Mouse (Mus musculus): Measurements from ENCODE around the gene Gpatch1. TPM values are rescaled to one million over a fixed set of nuclear protein-coding genes. Genes with fewer than 3 reads are reported as not detected.

Gpatch1 gene
- polyA plus RNA-seq, 1 experiment from 2014 or later, result 19.6 TPM

DNA sequence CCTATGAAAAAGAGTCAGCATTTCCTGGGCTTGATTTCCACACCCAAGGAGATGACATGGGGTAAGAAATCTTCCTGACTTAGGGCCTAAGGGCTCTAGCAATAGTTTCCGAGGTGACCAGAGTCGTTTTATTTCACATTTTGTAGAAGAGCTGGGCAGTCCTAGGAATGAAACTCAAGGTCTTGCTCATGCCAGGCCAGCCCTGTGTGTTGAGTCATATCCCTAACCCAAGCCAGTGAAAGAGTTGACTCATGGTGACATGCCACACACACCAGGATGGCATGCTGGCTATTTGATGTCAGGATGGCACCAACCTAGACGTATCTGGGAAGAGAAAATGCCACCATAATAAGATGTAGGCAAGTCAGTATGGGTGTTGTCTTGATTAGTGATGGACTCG is 30.8 kb upstream of the Gpatch1 start:
- ATAC-seq (ENCODE audit: low FRiP score, low TSS enrichment), result no peak
- Histone ChIP-seq H3K9ac (replicated peaks; ENCODE audit: low read length) (no peak overlapping the region), H3K36me3 (ENCODE audit: insufficient read depth, low read length) (peaks cover 2% of the 10 kb centered on the region; the same call in 1 of the 2 replicates), H3K27ac (ENCODE audit: low read length) (no peak overlapping the region), H3K9me3 (ENCODE audit: low read length) (no peaks in the 10 kb centered on the region), H3K4me3 (ENCODE audit: low read length) (no peak overlapping the region), H3K4me1 (ENCODE audit: insufficient read depth, low read length) (peaks cover 7% of the 10 kb centered on the region; the same call in 1 of the 2 replicates), H3K27me3 (ENCODE audit: insufficient read depth, low read length) (no peaks in the 10 kb centered on the region), H3K4me2 (replicated peaks; ENCODE audit: low read depth, low read length) (no peak overlapping the region)
- 89% methylated on average over 4 of the region's 4 CpGs for WGBS

DNA sequence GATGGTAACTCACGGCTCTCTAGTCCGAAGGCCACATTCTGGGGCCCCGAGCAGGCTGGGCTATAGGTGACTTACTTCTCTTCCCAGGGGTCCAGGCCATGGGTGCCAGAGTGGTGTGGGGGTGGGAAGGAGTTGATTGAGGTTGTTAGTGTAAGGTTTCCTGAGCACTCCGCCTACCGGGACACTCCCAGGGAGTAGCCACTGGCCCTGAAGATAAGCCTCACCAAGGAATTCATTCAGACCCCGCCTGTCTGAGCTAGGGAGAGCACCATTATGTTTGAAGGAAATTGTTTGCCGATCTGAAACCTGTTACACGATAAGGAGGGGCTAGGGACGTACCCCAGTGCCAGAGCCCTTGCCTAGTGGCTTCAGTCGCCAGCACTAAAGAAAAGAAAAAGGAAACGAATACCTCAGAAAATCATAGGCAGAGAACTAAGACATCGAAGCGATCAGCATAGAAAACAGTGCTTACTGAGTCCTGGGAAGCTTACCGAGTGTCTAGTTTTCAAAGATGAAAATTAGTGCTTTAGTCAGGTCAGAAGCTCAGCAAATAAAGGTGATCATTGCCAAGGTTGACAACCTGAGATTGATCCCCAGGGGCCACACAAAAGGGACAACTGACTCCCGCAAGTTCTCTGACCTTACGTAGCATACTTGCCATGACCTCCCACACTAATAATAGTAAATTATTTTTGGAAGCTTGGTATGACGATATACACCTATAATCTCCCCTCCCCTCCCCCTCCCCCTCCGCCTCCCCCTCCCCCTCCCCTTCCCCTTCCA is 29.9 kb upstream of the Gpatch1 start:
- no peak overlapping the region for H3K9ac ChIP-seq (replicated peaks; ENCODE audit: low read length)
- H3K9me3 ChIP-seq (ENCODE audit: low read length), result no peaks in the 10 kb centered on the region
- no peaks in the 10 kb centered on the region for H3K36me3 ChIP-seq (ENCODE audit: insufficient read depth, low read length)
- no peak overlapping the region for H3K4me2 ChIP-seq (replicated peaks; ENCODE audit: low read depth, low read length)
- peaks cover 7% of the 10 kb centered on the region; the same call in 1 of the 2 replicates for H3K4me1 ChIP-seq (ENCODE audit: insufficient read depth, low read length)
- H3K27me3 ChIP-seq (ENCODE audit: insufficient read depth, low read length), result no peaks in the 10 kb centered on the region
- H3K4me3 ChIP-seq (ENCODE audit: low read length), result no peak overlapping the region
- H3K27ac ChIP-seq (ENCODE audit: low read length), result no peak overlapping the region
- 55% methylated on average over 18 of the region's 18 CpGs for WGBS
- peak; percentile 51; the same call in 1 of the 2 replicates for ATAC-seq (ENCODE audit: low FRiP score, low TSS enrichment)

DNA sequence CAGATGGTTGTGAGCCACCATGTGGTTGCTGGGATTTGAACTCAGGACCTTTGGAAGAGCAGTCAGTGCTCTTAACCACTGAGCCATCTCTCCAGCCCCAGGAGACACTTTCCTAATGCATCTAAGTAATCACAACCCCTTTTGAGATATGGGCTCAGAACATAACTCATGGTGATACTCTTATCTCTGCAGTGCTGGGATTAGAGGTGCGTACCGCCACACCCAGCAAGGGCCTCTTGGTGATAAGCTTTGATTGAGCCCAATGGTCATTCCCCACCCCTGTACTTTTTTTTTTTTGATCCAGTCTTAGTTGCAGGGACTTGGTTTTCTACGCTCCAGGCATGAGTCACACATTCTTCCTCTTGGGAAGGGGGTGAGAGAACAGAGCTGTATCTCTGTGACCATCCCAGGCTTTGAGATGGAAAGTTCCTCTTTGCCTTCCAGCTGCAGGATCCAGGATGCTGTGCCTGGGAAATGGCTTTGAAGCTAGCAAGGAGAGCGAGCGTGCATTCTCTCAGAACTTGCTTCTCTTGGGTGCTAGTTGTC is 26.6 kb upstream of the Gpatch1 start:
- no peaks in the 10 kb centered on the region for H3K9me3 ChIP-seq (ENCODE audit: low read length)
- H3K27ac ChIP-seq (ENCODE audit: low read length), result no peak overlapping the region
- 96% methylated on average over 5 of the region's 5 CpGs for WGBS
- H3K9ac ChIP-seq (replicated peaks; ENCODE audit: low read length), result no peak overlapping the region
- H3K4me1 ChIP-seq (ENCODE audit: insufficient read depth, low read length), result peaks cover 10% of the 10 kb centered on the region; the same call in 1 of the 2 replicates
- H3K27me3 ChIP-seq (ENCODE audit: insufficient read depth, low read length), result no peaks in the 10 kb centered on the region
- ATAC-seq (ENCODE audit: low FRiP score, low TSS enrichment), result no peak
- no peak overlapping the region for H3K4me3 ChIP-seq (ENCODE audit: low read length)
- no peaks in the 10 kb centered on the region for H3K36me3 ChIP-seq (ENCODE audit: insufficient read depth, low read length)
- no peak overlapping the region for H3K4me2 ChIP-seq (replicated peaks; ENCODE audit: low read depth, low read length)

DNA sequence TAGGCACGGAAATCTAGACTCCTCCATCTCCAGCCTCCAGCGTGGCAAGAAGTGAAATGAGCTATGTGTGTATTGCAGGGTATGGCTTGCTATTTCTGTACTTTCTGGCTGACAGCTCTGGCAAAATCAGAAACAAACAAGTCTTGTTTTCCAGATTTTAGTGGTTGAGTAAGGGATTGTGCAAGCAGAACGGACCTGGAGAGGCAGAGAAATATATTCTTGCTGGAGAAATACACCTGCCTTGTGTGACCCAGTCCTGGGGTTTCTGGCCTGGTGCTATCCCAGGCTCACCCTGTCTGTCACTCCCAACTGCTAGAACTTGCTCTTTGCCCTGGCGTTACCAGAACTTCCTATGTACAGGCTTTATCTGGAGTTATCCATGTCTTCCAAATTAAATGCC is 24.3 kb upstream of the Gpatch1 start:
- WGBS, result 68% methylated on average over 4 of the region's 4 CpGs
- no peak overlapping the region for H3K27ac ChIP-seq (ENCODE audit: low read length)

DNA sequence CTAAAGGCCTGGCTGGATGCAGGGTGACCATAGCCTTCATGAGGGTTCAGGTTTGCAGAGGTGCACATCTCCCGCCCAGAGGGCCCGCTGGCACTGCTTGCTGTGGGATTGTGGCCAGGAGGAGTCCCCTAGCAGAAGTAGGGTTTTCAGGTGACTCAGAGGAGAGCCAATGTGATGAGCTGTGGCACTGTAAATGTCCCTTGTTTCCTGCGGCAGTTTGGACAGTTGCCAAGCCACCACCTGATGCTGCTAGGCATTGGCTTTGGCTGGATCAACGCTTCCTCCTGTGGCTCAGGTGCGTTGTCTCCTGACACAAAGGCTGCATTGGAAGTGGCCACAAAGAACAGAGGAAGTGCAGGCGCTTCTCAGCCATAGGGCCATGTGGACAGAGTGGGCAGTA is 23.0 kb upstream of the Gpatch1 start:
- H3K9me3 ChIP-seq (ENCODE audit: low read length), result no peaks in the 10 kb centered on the region
- ATAC-seq (ENCODE audit: low FRiP score, low TSS enrichment), result 0 out of 2 replicates have a peak, but pooled peaks have one; percentile 31
- no peak overlapping the region for H3K9ac ChIP-seq (replicated peaks; ENCODE audit: low read length)
- no peak overlapping the region for H3K27ac ChIP-seq (ENCODE audit: low read length)
- WGBS, result 83% methylated on average over 6 of the region's 6 CpGs
- H3K4me1 ChIP-seq (ENCODE audit: insufficient read depth, low read length), result peaks cover 3% of the 10 kb centered on the region; the same call in 1 of the 2 replicates
- no peak overlapping the region for H3K4me3 ChIP-seq (ENCODE audit: low read length)
- H3K27me3 ChIP-seq (ENCODE audit: insufficient read depth, low read length), result no peaks in the 10 kb centered on the region
- H3K36me3 ChIP-seq (ENCODE audit: insufficient read depth, low read length), result no peaks in the 10 kb centered on the region
- no peak overlapping the region for H3K4me2 ChIP-seq (replicated peaks; ENCODE audit: low read depth, low read length)

More for the DNA sequence above, 24.3 kb upstream of the Gpatch1 start:
- H3K4me1 ChIP-seq (ENCODE audit: insufficient read depth, low read length), result peaks cover 5% of the 10 kb centered on the region; the same call in 1 of the 2 replicates
- no peaks in the 10 kb centered on the region for H3K27me3 ChIP-seq (ENCODE audit: insufficient read depth, low read length)
- H3K4me3 ChIP-seq (ENCODE audit: low read length), result no peak overlapping the region
- no peaks in the 10 kb centered on the region for H3K36me3 ChIP-seq (ENCODE audit: insufficient read depth, low read length)
- no peak overlapping the region for H3K9ac ChIP-seq (replicated peaks; ENCODE audit: low read length)
- H3K4me2 ChIP-seq (replicated peaks; ENCODE audit: low read depth, low read length), result no peak overlapping the region
- no peaks in the 10 kb centered on the region for H3K9me3 ChIP-seq (ENCODE audit: low read length)
- ATAC-seq (ENCODE audit: low FRiP score, low TSS enrichment), result no peak

DNA sequence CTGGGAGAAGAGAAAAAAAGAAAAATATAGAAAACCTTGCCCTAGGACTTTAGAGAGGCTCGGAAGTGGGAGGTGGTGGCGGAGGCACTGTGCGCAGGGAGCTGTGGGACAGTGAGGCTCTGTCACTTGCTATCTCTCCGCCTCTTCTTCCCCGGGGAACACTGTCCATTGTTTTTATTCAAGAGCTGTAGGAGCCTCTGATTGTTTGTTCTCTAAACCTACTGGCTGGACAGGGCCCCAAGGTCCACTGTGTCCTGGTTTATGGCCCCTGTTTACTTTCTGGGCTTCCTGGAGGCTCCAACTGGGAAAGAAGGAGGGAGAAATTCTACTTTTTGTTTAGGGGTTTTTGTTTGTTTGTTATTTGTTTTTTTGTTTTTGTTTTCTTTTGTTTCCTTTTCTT is 22.0 kb upstream of the Gpatch1 start:
- 36% methylated on average over 5 of the region's 5 CpGs for WGBS

DNA sequence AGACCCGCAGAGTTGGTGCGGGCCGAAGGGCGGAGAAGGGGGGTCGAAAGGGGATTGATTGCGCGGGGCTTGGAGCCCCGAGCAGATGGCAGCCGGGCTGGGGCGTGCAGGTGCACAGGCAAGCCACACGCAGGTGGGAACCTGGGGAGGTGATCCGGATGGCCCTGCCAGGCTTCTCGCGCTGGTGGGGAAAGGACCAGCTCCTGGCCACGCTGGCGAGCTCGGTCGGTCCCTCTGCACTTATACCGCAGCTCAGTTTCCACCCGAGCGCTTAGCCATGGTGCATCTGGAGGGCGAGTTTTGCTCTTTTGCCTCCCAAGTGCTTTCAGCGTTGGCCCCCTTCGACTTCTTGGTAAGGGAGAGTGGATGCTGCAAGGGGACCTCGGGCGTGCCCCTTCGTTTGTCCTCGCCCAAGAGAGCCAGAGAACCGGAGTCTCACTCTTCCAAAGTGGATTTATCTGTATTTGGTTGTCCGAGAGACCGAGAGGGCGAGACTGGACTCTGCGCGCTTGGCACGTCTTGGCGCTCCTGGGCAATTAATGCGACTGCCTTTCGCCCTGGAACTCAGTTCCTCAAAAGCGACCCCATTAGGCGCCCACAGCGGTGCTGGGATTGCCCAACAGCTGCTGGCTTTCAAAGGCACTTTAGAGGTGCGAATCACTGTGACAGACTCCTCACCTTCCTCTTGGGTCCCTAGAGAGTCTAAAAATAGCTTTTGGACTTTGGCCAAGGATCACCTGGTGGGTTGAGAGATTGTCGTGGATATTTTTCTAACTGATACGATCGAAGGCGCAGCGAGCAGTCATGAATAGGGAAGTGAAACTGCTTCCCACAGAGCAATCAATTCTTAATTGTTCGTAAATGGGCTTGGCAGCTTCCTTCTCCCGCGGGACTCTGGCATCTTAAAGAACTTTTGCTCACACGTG is 16.6 kb upstream of the Gpatch1 start:
- Histone ChIP-seq H3K9me3 (ENCODE audit: low read length) (no peaks in the 10 kb centered on the region), H3K27ac (ENCODE audit: low read length) (peak overlapping the region; percentile 67), H3K4me1 (ENCODE audit: insufficient read depth, low read length) (peaks cover 17% of the 10 kb centered on the region), H3K36me3 (ENCODE audit: insufficient read depth, low read length) (no peaks in the 10 kb centered on the region), H3K4me3 (ENCODE audit: low read length) (peak overlapping the region; percentile 61), H3K9ac (replicated peaks; ENCODE audit: low read length) (peak overlapping the region; percentile 78), H3K4me2 (replicated peaks; ENCODE audit: low read depth, low read length) (peak overlapping the region; percentile 87), H3K27me3 (ENCODE audit: insufficient read depth, low read length) (peaks cover 4% of the 10 kb centered on the region; the same call in 1 of the 2 replicates)
- under 1% methylated on average over 51 of the region's 51 CpGs for WGBS
- no peak; the same call in none of the 2 replicates for ATAC-seq (ENCODE audit: low FRiP score, low TSS enrichment)

More for the DNA sequence above, 22.0 kb upstream of the Gpatch1 start:
- ATAC-seq (ENCODE audit: low FRiP score, low TSS enrichment), result no peak
- H3K9me3 ChIP-seq (ENCODE audit: low read length), result no peaks in the 10 kb centered on the region
- no peak overlapping the region for H3K27ac ChIP-seq (ENCODE audit: low read length)
- peaks cover 3% of the 10 kb centered on the region; the same call in 1 of the 2 replicates for H3K4me1 ChIP-seq (ENCODE audit: insufficient read depth, low read length)
- H3K9ac ChIP-seq (replicated peaks; ENCODE audit: low read length), result no peak overlapping the region
- no peak overlapping the region for H3K4me3 ChIP-seq (ENCODE audit: low read length)
- no peaks in the 10 kb centered on the region; the same call in 1 of the 2 replicates for H3K27me3 ChIP-seq (ENCODE audit: insufficient read depth, low read length)
- H3K4me2 ChIP-seq (replicated peaks; ENCODE audit: low read depth, low read length), result no peak overlapping the region
- no peaks in the 10 kb centered on the region for H3K36me3 ChIP-seq (ENCODE audit: insufficient read depth, low read length)

DNA sequence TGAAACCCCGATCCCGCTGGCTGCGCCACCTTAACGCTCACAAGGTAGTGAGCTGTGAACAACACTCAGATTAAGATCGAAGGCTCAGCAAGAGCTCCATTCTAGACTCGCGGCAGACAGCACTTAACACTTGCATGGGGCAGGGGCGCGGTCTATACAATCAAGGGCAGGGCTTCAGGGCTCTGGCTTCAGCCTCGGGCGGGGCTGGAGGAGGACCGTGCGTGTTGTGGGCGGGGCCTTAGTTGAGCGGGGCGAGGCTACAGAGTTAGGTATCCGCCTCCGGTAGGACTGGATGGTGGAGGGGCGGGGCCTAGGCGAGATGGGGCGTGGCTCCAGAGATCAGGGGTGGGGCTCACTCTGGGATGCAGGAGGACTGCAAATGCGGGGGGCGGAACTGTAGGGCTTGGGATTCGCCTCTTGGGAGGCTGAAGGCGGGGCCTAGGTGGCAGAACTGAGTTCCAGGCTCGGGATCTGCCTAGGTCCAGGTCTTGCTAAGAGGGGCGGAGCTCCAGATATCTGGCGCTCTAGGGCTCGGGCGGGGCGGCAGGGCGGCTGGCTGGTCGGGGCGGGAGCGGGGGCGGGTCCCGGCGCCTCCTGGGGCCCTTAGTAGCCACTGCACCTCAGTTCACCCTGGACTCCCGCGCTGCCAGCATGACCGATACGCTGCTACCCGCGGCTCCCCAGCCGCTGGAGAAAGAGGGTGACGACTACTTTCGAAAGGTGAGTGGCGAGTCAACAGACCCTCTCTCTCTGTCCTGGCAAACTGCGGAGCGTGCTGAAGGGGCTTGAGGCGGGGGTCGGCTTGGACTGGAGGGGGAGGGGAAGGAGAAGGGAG is 15.7 kb upstream of the Gpatch1 start, which contains the start of gene Rhpn2:
Gene Rhpn2, plus strand, starts transcription at position 479 of the 835 bp plus-strand sequence.
- Histone ChIP-seq H3K9ac (replicated peaks; ENCODE audit: low read length) (peak within 1 kb of the TSS; percentile 78), H3K4me1 (ENCODE audit: insufficient read depth, low read length) (peaks cover 17% of the 10 kb centered on the region), H3K4me2 (replicated peaks; ENCODE audit: low read depth, low read length) (peak within 1 kb of the TSS; percentile 87), H3K4me3 (ENCODE audit: low read length) (peak within 1 kb of the TSS; percentile 61), H3K9me3 (ENCODE audit: low read length) (no peaks in the 10 kb centered on the region), H3K27ac (ENCODE audit: low read length) (peak within 1 kb of the TSS; percentile 67), H3K27me3 (ENCODE audit: insufficient read depth, low read length) (peaks cover 4% of the 10 kb centered on the region; the same call in 1 of the 2 replicates), H3K36me3 (ENCODE audit: insufficient read depth, low read length) (no peaks in the 10 kb centered on the region)
- peak; percentile 99 for ATAC-seq (ENCODE audit: low FRiP score, low TSS enrichment)
- 0% methylated on average over 47 of the region's 52 CpGs for WGBS
